Mouse (Mus musculus): Measurements from ENCODE around the gene Vsig10.
"Not testable (repeated sequence)": the region's sequence is repeated elsewhere in the genome, so short reads cannot be mapped to it uniquely, and the experiment has no call there.

The Vsig10 gene

GRCm38 (mm10) chr5:117355648-117356303, 36.9 kb downstream of the Vsig10 start:
- no peak for DNase-seq (ENCODE audit: low read depth, low spot score)

- no peak for DNase-seq (ENCODE audit: low read depth, low spot score)
Observed at GRCm38 (mm10) chr5:117356365-117357128, 37.7 kb downstream of the Vsig10 start.

GRCm38 (mm10) chr5:117357129-117357477, 38.2 kb downstream of the Vsig10 start, which contains the start of gene Wsb2:
Gene Wsb2, plus strand, starts transcription at chr5:117357304.
- DNase-seq (ENCODE audit: low read depth, low spot score) = peak; percentile 32

- no peak for DNase-seq (ENCODE audit: low read depth, low spot score)
Observed at GRCm38 (mm10) chr5:117357478-117358247, 38.8 kb downstream of the Vsig10 start.

- no peak for DNase-seq (ENCODE audit: low read depth, low spot score)
Observed at GRCm38 (mm10) chr5:117358248-117358630, 39.4 kb downstream of the Vsig10 start.

GRCm38 (mm10) chr5:117358725-117359124, 39.8 kb downstream of the Vsig10 start:
- peak; percentile 16 for DNase-seq (ENCODE audit: low read depth, low spot score)

- DNase-seq (ENCODE audit: low read depth, low spot score) = no peak
Observed at GRCm38 (mm10) chr5:117359497-117360227, 40.8 kb downstream of the Vsig10 start.

GRCm38 (mm10) chr5:117360228-117360515, 41.3 kb downstream of the Vsig10 start:
- DNase-seq (ENCODE audit: low read depth, low spot score) = no peak

- no peak for DNase-seq (ENCODE audit: low read depth, low spot score)
Observed at GRCm38 (mm10) chr5:117360631-117361541, 42.0 kb downstream of the Vsig10 start.

GRCm38 (mm10) chr5:117361590-117361989, 42.7 kb downstream of the Vsig10 start:
- DNase-seq (ENCODE audit: low read depth, low spot score) = no peak

GRCm38 (mm10) chr5:117363066-117363782, 44.3 kb downstream of the Vsig10 start:
- no peak for DNase-seq (ENCODE audit: low read depth, low spot score)

- no peak for DNase-seq (ENCODE audit: low read depth, low spot score)
Observed at GRCm38 (mm10) chr5:117364821-117365220, 45.9 kb downstream of the Vsig10 start.

GRCm38 (mm10) chr5:117365904-117366561, 47.1 kb downstream of the Vsig10 start:
- no peak for DNase-seq (ENCODE audit: low read depth, low spot score)

GRCm38 (mm10) chr5:117367206-117367605, 48.3 kb downstream of the Vsig10 start:
- no peak for DNase-seq (ENCODE audit: low read depth, low spot score)

- no peak for DNase-seq (ENCODE audit: low read depth, low spot score)
Observed at GRCm38 (mm10) chr5:117370592-117370991, 51.7 kb downstream of the Vsig10 start.

- DNase-seq (ENCODE audit: low read depth, low spot score) = no peak
Observed at GRCm38 (mm10) chr5:117373418-117373817, 54.5 kb downstream of the Vsig10 start.

- no peak for DNase-seq (ENCODE audit: low read depth, low spot score)
Observed at GRCm38 (mm10) chr5:117374372-117375049, 55.6 kb downstream of the Vsig10 start.

GRCm38 (mm10) chr5:117376331-117376761, 57.5 kb downstream of the Vsig10 start:
- DNase-seq (ENCODE audit: low read depth, low spot score) = no peak

- not testable (repeated sequence) for DNase-seq (ENCODE audit: low read depth, low spot score)
Observed at GRCm38 (mm10) chr5:117377731-117378130, 58.8 kb downstream of the Vsig10 start.
